Mouse (Mus musculus): ENCODE measurements around the gene Gm14190.

- no peak for TF ChIP-seq CTCF (conservative IDR thresholded peaks at IDR 0.05; ENCODE audit: low read length)
- TF ChIP-seq POU5F1 (IDR thresholded peaks at IDR 0.05; ENCODE audit: borderline replicate concordance, low read length): no peak
- no peak for TF ChIP-seq NANOG (IDR thresholded peaks at IDR 0.05; ENCODE audit: borderline replicate concordance, low read length)
Observed at GRCm38 (mm10) chr11:99650136-99650535, 40.4 kb downstream of the Gm14190 start, which contains the start of gene Gm11555.

Measured in E14TG2a.4 (cell line).